Mouse (Mus musculus) kidney, adult 9 months (tissue): ENCODE measurements around the gene Galt.
"Not testable (repeated sequence)": the region's sequence is repeated elsewhere in the genome, so short reads cannot be mapped to it uniquely, and the experiment has no call there.

Experiments used
- DNase-seq: peaks from one replicate; pipeline ENCODE4 v3.0.0; 2022

Gene Galt

GRCm38 (mm10) chr4:41775840-41776239 lies 20.8 kb downstream of the Galt start:
- DNase-seq: not testable (repeated sequence)

GRCm38 (mm10) chr4:41781271-41781670 lies 26.2 kb downstream of the Galt start:
- DNase-seq: not testable (repeated sequence)

- not testable (repeated sequence) for DNase-seq
Observed at GRCm38 (mm10) chr4:41781748-41782485, 26.9 kb downstream of the Galt start.

GRCm38 (mm10) chr4:41782711-41783110 lies 27.7 kb downstream of the Galt start:
- not testable (repeated sequence) for DNase-seq

GRCm38 (mm10) chr4:41783197-41783596 lies 28.2 kb downstream of the Galt start:
- not testable (repeated sequence) for DNase-seq
